Mouse (Mus musculus): Measurements from ENCODE around the gene Lhx5.

GRCm38 (mm10) chr5:120477993-120478392 is 46.5 kb downstream of the Lhx5 start:
- TF ChIP-seq CTCF (IDR thresholded peaks at IDR 0.05; ENCODE audit: low read depth, low read length), result no peak
- TF ChIP-seq GATA1 (IDR thresholded peaks at IDR 0.05; ENCODE audit: borderline replicate concordance, low read length), result no peak
- TF ChIP-seq TAL1 (conservative IDR thresholded peaks at IDR 0.05; ENCODE audit: low read depth, low read length), result no peak
- TF ChIP-seq GATA2 (IDR thresholded peaks at IDR 0.05; ENCODE audit: borderline replicate concordance, low read depth, low read length), result no peak
